Mouse (Mus musculus) spleen, postnatal 4 days (tissue): Measurements from ENCODE around the gene Asb10.

ENCODE experiments used
- DNase-seq, 2 experiments: peaks; one replicate each; pipeline ENCODE4 v3.0.0; 2022; ENCODE audit warnings: low spot score in 2 of 2

The Asb10 gene

DNA sequence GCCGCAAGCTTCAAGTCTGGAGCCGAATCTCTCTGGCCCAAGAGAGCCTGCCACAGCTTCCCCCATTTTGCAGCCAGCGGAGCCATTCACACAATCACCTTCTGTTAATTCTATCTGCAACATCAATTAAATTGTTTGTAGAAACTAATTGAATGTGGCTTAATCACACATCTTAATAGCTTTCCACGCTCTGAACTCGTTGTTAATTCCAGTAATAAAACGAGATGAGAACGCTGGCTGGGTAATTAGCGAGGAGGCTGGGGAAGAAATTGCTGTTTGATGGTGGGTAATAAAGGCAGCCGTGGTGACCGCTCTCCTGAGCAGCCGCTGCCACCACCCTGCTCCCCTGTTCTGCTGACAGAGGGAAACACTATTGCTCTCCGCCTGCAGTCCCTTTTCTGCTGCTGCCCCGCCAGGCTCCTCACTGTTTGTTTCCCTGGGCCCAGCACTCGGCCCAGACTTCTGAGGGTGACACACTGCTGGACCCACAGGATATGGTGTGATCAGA is 50.3 kb downstream of the Asb10 start:
- no peak for DNase-seq

GRCm38 (mm10) chr5:24486738-24487137 is 54.0 kb downstream of the Asb10 start:
- DNase-seq: no peak

DNA sequence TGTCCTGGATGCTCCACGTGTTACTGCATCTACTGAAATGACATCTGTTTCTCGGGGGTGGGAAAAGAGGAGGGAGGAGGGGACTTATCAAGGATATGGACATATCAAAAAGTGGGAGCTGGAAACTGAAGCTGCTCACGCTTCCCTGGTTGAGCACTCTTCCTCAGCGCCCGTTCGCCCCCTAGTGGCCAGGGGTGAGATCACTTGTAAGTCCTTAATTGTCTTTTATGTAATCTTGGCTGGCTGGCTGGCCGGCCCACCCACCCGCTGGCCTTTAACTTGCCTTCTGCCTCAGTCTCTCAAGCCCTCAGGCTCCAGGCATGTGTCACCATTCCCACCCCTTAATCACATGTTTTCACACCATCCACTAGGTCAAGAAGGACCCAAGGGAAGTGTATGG is 54.7 kb downstream of the Asb10 start:
- peak; percentile 75 to 93 for DNase-seq

GRCm38 (mm10) chr5:24484963-24485362 is 55.8 kb downstream of the Asb10 start:
- no peak for DNase-seq

GRCm38 (mm10) chr5:24483326-24483725 is 57.5 kb downstream of the Asb10 start:
- DNase-seq: peak in 1 of 2 experiments; percentile 33
